Mouse (Mus musculus) R1 (cell line): ENCODE data around the gene Adgrl3.

Experiments used
- DNase-seq: peaks from one replicate; pipeline ENCODE4 v3.0.0-alpha.2; 2018; ENCODE audit warnings: low read depth, low spot score

Adgrl3 gene

DNA sequence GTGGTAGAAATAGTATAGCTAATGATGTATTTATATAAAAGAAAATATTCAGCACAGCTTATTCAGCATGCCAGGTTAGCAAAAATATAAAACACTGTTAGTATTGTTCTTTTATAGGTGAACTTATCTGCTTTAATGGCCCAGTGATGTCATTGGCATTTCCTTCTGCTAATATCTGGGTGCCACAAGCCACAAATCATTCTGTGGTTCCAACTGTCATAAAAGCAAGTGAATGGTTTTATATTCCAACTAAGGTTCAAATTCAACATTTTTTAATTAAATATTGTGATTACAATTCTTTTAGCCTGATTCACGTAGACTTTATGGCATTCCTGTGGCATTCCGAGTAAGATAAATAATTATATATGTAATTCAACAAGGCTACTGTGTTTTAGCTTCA, 205.5 kb downstream of the Adgrl3 start:
- DNase-seq: no peak

DNA sequence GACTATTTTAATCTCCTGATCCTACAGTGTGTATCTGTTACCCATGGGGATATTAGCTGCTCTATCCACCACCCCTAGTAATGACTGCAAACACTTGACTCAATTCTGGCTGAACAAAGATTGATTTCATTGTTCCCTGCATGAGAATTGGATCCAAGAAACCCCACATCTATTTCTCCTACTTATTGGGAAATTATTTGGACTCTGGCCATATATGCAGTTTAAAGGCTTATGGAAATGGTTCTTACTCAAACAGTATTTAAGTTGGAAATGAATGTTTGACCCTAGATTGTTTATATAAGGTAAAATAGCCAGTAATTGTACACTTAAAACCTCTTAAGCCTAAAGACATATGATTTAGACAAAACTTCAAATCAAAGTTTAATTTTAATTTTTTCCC, 207.3 kb downstream of the Adgrl3 start:
- DNase-seq: no peak

DNA sequence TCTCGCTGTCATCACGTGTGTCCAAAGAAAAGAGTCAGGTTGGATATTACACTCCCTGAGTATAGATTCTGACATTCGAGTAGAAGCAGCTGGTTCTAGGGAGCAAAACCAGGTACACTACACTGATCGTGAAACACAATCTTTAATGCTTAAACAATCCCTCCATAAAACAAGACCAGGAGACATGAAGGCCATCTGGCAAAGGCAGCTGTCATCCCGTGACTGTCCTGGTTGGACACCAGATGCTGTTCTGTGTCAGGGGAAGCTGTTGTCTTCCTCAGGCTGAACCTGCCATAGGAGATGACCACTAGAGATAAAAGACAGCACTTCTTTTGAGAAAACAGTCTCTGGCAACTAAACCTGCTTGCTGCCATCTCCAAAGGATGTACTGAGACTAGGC, 228.8 kb downstream of the Adgrl3 start:
- no peak for DNase-seq

DNA sequence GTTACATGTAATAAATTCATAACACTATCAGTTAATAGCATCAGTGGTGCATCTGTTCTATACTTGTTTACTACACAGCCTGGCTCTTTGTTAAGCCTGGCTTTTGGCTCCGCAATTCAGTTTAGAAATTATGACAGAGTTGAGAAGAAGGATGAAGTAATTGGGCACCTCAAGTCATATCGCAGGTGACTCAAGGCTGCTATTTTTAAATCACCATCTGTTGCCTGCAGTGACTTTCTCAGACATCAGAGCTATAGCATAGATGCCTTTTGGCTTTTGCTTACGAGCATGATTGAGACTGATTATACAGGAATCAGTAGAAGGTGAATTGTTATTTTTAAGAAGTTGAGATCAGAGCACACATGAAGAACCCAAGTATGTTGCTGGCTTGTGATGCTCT, 236.2 kb downstream of the Adgrl3 start:
- no peak for DNase-seq

DNA sequence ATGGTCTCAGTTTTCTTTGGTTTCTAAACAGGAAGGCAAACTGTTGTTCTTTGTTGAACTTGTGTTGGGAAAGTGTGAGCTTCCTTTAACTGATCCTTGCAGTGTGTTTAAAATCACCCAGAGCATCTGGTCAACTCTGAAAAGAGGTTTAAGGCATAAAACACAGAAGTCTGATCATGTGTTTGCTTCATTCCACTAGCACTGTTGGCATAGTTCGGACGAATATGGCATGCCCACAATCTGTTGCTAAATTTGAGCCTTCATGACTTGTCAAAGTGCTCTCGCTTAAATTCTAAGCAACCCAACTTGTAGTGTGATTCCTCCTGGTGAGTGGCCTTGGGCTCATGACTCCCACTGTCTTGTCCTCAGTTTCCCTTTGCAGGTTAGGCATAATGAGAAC, 249.8 kb downstream of the Adgrl3 start:
- DNase-seq: no peak

DNA sequence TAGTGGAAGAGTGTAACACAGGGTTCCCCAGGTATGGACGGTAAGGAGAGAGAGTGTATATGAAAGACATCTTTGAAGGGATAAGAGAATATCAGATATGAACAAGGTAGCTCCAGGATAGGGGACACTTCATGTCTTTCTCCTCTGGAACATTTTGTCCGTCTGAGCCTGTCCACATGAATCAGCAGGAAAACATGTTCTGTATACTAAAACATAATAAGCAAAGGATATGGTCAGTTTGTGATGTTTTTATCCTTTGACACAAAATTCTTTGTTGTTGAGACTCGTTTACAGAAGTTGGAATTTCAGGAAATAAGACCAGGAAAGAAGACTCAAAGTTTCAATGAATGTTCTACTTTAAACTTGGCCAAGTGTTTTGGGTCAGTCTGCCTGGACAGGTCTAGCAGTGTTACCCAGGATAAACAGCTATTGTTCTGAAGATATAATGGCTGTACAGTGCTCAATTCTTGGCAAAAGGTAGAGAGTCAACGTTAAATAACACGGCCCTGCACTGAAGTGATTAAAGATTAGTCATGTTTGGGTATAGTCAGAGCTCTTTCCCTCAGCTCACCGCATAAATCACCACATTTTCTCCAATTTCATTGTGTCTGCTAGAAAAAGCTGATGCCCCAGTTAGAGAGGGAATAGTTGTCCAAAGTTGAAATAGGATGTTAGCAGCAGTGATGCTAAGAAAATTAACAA, 255.6 kb downstream of the Adgrl3 start:
- DNase-seq: no peak

DNA sequence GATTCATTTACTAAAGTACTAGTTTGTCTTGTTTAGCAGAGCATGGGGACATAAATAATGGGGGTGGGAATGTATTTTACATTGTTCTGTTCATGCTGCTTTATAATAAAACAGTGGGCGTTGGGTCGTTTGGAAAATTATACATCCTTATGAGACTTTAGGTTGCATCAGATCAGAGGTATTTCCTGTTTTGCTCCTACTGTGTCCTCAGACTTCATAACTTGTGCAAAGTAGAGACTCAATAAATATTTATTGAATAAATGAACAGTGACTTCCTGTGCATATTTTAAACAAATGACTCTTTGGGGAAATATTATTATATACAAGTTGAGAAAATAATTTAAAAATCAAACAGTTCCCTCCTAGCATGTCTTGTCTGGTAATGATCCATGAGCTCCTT, 259.3 kb downstream of the Adgrl3 start:
- DNase-seq: no peak

DNA sequence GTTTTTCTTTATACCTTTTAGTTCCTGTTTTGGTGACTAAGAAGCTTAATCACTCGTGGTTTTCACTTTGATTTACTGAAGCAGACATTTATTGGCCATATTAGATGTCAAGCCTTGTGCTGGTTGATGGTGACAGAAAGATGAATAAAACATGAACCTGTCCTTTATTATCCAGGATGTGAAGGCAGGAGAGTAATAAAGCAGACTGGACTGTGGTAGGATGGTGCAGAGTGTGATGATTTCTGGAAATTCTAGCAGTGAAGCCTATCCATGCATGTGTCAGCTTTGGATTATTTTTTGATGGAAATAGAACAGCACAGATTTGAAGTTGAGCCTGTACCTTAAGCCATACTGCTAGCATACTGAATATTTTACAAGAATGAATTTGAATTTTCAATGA, 265.7 kb downstream of the Adgrl3 start:
- no peak for DNase-seq

DNA sequence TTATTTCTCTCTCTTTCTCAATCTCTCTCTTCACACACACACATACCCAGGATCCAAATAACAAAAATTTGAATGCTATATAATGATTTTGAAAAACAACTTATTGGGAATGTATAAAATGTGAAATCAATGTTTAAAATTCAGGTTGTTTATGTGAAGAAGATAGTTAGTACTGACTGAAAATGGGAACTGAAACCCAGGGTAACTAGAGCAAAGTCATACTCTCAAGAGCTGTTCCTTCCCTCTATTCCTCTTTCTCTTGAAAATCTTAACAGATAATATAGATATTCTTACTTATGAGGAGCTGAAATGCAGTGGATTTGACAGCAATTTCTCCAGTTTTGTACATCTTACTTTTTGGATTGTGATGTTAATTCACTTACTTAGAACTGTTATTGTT, 281.9 kb downstream of the Adgrl3 start:
- DNase-seq: no peak

DNA sequence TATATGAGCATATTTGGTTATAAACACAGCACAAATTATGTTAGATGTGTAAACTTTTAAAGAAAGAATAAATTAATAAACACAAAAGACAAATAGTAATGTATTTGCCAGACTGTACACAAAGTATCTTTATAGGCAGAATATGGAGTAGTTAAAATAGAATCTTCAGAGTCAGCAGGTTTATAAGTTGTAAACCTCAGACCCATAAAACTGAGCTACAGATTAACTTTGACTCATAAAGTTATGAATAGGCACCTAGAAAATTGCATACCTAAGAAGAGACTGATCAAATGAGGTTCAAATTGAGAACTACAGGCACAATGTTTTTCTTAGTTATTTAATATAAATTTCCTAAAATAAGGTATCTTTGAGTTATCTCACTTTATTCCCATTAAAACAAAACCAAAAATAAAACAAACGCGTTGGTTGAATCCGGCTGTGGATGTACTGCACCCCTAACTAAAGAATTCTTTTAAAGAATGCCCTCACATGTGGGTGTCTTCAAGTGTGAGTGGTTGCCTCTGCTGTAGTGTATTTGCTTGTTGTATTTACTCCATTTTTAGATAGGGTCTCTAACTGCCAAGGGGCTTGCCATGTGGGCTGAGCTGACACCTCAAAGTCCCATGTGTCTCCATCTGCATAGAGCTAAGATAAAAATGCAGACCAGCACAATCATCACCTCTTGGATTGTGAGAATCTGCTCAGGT, 297.6 kb downstream of the Adgrl3 start:
- no peak for DNase-seq

DNA sequence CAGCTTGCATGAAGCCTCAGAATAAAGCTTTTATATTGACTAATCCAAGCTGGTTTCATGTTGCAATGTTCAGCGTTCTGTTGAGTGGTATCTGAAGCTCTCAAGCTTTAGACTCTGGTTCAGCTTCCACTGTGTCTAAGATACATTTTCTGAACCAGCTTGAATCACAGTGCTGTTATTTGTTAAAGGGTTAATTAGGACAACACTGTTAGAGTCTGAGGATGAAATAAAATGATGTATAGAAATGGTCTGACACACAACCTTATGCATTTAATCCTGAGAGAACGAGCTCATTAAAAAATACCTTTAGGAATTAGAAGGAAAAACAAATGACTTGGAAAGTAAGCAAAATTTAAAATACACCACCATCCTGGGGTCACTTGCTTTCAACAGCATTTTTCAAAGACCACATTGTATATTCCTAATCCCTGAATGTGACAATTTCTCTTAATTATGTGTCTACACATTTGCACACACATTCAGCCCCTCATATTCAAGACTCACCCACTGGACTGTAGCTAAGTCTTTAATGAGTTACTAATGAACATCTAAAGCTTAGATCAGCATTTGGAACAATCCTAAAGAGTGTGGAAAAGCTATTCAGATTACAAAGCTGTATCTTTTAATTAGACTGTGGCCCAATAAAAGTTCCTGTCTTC, 301.5 kb downstream of the Adgrl3 start:
- DNase-seq: no peak

DNA sequence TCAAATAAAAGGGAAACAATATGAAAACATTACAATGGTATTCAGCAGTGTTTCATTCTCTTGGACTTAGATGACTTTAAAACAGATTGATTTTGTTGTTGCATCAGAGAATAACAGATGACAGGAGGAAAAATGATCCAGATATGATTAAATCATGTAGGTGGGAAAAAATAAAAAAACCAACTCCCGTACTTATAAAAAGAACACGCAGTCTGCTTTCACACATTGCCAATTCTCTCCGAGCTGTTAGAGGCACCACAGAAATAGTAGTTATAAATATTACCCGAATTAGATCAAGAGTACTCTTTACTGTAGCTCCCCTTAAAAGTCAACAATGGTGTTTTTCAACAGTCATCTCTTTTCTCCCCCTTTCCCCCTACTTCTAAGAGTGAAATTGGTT, 302.1 kb downstream of the Adgrl3 start:
- DNase-seq: no peak

DNA sequence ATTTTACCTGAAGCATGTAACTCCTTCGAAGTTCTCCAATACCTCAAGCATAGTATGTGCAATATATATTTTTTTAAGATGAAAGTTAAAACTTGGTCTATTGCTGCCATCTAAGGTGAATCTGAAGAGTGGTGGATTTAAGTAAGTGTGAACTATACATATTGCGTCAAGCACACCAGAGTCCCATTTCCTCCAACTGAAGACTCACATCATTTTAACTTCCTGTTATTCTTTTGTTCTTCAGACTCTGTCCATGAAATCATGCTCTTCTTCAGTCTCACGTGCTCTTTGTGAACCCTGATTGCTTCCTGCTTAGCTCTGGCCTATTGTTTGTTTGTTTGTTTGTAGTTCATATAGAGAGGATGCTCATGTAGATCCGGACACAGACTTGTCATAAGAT, 307.0 kb downstream of the Adgrl3 start:
- DNase-seq: no peak

DNA sequence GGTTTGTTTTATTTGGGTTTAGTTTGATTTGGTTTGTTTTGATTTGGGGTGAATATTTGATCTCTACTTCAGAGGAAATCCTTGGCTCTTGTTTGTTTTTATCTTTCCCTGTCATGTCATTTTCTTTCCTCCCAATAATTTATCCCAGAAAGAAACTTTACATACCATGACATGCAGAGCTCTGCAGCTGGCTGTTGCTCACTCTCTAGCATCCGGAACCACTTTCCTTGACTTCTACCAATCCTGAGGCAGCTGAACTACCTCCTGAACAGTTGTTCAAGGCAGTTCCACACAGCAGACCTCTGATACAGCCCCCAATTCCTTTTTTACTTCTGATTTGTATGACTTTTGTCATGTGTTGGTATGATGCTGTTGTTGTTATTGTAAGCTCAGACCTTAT, 307.5 kb downstream of the Adgrl3 start:
- no peak for DNase-seq

DNA sequence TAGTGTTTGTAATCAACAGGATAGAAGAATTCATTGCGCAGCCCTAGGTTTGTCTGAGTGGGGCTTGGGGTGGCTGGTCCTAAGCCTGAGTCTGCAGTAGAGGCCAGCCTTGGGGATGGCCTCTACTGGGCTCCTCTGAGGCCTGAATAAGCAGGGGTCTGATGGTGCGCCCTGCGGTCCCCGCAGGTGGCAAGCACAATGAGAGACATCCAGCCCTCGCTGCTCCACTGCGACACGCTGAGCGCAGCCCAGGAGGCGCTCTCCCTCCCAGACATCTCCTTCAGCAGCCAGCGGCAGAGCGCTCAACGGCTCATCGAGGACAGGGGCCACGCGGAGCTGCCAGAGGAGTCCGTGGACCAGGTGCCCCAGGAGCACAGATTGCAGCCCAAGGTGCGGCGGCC, 309.6 kb downstream of the Adgrl3 start:
- peak; percentile 6 for DNase-seq

DNA sequence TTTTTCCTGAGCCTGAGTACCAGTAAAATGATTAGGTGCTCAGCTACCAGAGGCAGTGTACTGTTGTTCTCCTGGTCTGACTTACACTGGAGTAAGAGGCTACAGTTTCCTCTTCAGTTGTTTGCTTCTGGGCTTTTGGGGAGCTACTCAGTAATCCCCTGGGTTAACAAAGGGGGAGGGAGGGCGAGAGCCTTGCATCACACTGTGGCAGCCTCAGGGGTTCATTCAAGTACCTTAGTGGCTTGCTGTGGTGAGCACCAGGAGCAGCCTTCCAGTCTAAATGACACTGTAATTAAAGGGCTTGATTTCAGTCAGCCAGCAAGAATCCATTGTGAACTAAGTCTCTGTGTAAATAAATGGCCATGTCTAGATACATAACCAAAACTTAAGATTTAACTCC, 324.4 kb downstream of the Adgrl3 start:
- peak; percentile 6 for DNase-seq

DNA sequence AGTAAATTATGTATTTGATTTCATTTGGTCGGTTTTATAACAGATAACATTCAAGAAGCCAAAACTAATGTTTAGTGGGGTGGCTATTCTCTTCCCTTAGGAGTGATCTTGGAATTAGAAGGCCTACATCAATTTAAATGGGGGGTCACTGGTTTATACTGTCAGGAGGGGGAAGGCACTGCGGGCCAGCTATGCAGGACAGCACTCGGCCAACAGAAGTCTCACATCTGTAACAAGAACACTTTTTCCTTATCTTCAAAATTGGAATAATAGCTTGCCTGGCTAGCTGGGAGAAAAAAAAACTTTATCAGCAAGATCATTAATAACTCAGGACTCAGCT, 325.1 kb downstream of the Adgrl3 start:
- DNase-seq: no peak

DNA sequence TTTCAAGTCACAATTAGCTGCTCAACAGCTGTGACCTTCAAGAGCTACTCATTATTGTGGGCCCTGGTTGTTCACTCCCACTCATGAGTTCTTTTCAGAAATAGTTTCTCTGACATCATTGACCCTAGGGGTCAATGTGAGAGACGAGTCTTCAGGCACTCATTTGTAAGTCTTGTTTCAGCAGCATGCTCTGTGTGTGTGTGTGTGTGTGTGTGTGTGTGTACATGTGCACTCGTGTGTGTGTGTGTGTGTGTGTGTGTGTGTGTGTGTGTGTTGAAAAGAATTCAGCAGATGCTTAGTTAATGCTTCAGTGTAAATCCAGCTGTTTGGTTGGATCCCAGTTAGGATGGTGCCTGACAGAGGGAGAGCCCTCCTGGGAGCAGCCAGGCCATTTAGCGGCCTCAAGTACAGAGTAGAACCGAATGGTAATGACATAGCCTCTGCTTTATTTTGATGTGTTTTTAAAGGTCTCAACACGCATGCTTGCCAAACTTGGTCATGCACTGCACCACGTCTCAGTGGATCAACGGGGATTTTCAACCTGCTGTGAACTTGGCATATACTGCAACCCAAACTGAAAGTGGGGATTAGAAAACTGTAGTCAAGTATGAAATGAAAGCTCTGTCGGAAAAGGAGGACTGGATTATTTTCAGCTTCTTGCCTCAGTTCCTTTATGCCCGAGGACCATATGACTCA, 325.6 kb downstream of the Adgrl3 start:
- DNase-seq: no peak

DNA sequence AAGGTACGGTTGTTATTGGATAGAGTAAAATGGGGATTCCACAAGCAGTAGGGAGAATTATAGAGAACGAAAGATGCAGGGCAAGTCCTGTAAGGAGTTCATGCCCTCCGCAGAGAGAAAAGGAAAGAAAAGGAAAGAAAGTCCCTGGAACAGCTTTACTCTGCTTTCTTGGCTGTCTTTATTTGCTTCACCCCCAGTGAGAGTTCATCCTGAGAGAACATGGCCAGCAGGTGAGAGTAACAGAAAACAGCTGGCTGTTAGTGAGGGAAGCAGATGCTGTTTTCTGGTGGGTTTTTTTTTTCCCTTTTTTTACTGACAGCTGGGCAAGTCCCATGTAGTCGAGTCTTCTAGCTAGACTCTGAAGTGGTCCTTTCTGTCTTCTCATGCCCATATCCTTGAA, 327.6 kb downstream of the Adgrl3 start:
- DNase-seq: no peak

DNA sequence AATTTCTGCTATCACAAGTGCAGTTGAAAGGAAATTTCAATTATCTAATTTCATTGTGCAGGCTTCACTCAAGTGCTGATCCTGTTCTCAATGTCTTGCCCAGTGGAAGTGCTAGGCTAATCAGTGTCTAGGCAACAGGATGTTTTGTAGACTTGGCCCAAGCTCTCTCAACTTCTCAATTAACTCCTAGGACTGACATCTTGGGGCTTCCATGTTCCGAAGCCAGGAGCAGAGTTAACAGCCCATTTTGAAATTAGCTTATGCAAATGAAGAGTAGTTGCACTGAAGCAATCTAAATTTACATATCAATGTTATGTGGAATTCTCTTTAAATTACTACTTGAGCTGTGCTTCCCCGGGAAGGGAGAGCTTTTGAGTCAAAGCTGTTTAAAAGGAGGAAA, 339.6 kb downstream of the Adgrl3 start:
- DNase-seq: peak; percentile 69

DNA sequence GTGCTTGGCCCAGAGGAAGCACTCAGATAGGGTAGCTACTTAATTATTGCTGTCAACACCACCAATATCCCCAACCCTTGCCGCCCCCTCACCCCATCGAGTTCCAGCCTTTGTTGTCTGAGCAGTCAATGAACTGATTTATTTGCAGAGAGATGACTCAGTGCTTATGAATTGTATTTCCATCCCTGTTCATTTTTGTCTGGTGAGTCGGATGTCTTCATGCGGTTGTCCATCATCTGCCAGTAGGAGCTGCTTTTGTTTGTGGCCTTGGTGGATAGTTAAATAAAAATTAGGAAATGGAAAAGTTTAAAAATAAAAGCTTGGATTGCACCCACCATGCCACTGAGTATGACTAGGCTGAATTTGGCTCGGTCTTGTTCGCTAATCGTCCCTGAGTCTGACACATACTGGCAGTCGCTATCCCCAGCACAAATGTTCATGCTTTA, 344.3 kb downstream of the Adgrl3 start:
- no peak for DNase-seq

DNA sequence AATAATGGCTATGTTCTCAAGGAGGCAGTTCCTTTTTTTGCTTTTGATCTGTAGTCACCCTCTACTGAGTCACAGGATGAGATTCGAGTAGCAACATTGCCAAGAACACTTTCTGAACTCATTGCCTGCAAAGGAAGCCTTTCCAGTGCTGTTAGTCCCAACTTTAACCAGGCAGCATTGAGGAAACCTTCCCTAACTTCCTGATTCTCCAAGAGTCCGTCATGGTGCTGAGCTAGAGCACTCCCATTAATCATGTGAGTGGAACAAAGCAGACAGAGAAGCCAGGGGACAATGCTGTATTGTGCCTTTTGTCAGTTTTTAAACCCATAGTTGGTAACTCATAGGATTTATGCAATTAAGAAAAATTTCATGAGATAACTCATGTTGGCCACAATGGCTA, 345.3 kb downstream of the Adgrl3 start:
- DNase-seq: no peak
